Mouse (Mus musculus) olfactory bulb, adult 2 months (tissue): ENCODE results near the gene Gpr75.

Experiments used
- CTCF ChIP-seq: fragments of 200-500 bp; IDR thresholded peaks from 2 replicates; pipeline ENCODE4 v1.5.1; 2012; ENCODE audit warnings: low read depth, mild to moderate bottlenecking, low read length, moderate library complexity; ENCODE audit not compliant: insufficient read depth
- POLR2A ChIP-seq: fragments of 200-500 bp; IDR thresholded peaks from 2 replicates; pipeline ENCODE4 v1.6.1; 2012; ENCODE audit warnings: mild to moderate bottlenecking, low read depth, low read length, moderate library complexity; ENCODE audit not compliant: insufficient read depth

DNA sequence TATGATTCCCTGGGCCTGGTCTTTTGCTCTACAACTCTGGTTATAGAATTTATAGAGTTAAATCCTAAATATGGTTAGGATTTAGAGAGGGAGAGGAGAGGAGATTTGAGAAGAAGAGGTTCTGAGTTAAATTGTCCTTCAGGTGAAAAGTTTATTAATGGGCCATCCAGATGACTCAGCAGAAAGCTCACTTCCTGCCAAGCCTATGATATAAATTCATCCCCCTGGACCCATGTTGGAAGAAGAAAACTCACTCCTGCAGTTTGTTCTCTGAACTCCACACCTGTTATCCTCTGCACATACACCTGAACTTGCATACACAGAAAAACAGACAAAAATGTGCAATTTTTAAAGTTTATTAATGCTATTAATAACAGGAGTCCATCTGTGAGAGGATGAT lies 14.2 kb downstream of the Gpr75 start:
- TF ChIP-seq CTCF (no peak), POLR2A (no peak)
